ENCODE assay signal across 32 mouse cellular contexts in genomic region chr4:123057957-123058356, GRCm38 (mm10). TPM values are rescaled to one million over a fixed set of nuclear protein-coding genes. Genes with fewer than 3 reads are reported as not detected.
"Had no signal": no experiment of that assay in that cellular context is flagged by ENCODE, and none has a peak within 500 bp of the region (broad histone marks: within the 10 kb centered on the region; RNA-seq: fewer than 3 reads in every experiment).

No protein-coding gene starts in this region.

- H3K9ac ChIP-seq: forebrain, postnatal 0 days; heart, embryonic 12.5 days; hindbrain, embryonic 12.5 days; hindbrain, embryonic 14.5 days; limb, embryonic 13.5 days; limb, embryonic 15.5 days had no signal

- H3K9me3 ChIP-seq: heart, embryonic 10.5 days; heart, embryonic 12.5 days; hindbrain, embryonic 10.5 days; hindbrain, embryonic 12.5 days; limb, embryonic 13.5 days; limb, embryonic 15.5 days had no signal

- H3K4me3 ChIP-seq: heart, embryonic 10.5 days; heart, embryonic 12.5 days; hindbrain, embryonic 10.5 days; hindbrain, embryonic 12.5 days; layer of hippocampus, adult 2 months; left cerebral cortex, adult 2 months; limb, embryonic 13.5 days; limb, embryonic 15.5 days had no signal

- DNase-seq: forebrain, postnatal 0 days; gastrocnemius, postnatal 14 days; gastrocnemius, postnatal 36 days; heart, adult 18-20 months; heart, postnatal 10 days; heart, postnatal 4 days; kidney, adult 18-20 months; kidney, adult 8-10 months; kidney, postnatal 10 days; kidney, postnatal 25 days; kidney, postnatal 4 days; left cerebral cortex, postnatal 4 days had no signal

- H3K4me1 ChIP-seq: limb, embryonic 13.5 days; limb, embryonic 15.5 days had no signal

- H3K4me2 ChIP-seq: heart, embryonic 12.5 days; hindbrain, embryonic 12.5 days; hindbrain, embryonic 14.5 days; limb, embryonic 13.5 days; limb, embryonic 15.5 days had no signal

- H3K27me3 ChIP-seq: hindbrain, embryonic 12.5 days; limb, embryonic 13.5 days; limb, embryonic 15.5 days had no signal

- H3K27ac ChIP-seq: heart, embryonic 10.5 days; hindbrain, embryonic 10.5 days; hindbrain, embryonic 12.5 days; hindbrain, embryonic 14.5 days; layer of hippocampus, adult 2 months; left cerebral cortex, adult 2 months; limb, embryonic 13.5 days had no signal

- ATAC-seq: forebrain, postnatal 0 days; hindbrain, embryonic 16.5 days; inflammation-experienced regulatory T-cells, adult 6 months; intestine, postnatal 0 days had no signal

RNA-seq across cellular contexts. Expression of gene Bmp8b, which starts 47.0 kb away (rescaled TPM):
- total RNA-seq: gastrocnemius, adult 18-20 months; gastrocnemius, adult 8-10 months; gastrocnemius, postnatal 14 days; gastrocnemius, postnatal 36 days; heart, adult 18-20 months; heart, adult 8-10 months; heart, postnatal 10 days; heart, postnatal 25 days; heart, postnatal 4 days had no signal
- polyA plus RNA-seq: inflammation-experienced regulatory T-cells, adult 6 months had no signal

RNA-seq across cellular contexts. Expression of gene Oxct2b, which starts 58.1 kb away (rescaled TPM):
- total RNA-seq: gastrocnemius, adult 18-20 months; gastrocnemius, adult 8-10 months; gastrocnemius, postnatal 14 days; gastrocnemius, postnatal 36 days; heart, adult 18-20 months; heart, adult 8-10 months; heart, postnatal 10 days; heart, postnatal 25 days; heart, postnatal 4 days; layer of hippocampus, adult 2 months; layer of hippocampus, postnatal 25 days had no signal
- polyA plus RNA-seq: heart, embryonic 12.5 days; heart, embryonic 14.5 days; heart, embryonic 16.5 days; hindbrain, embryonic 10.5 days; hindbrain, embryonic 12.5 days; inflammation-experienced regulatory T-cells, adult 6 months; kidney, embryonic 16.5 days had no signal
